Mouse (Mus musculus) erythroblast, embryonic 14.5 days (primary cell): ENCODE data around the gene Polr1a.

ENCODE experiments used
- GATA1 ChIP-seq: IDR thresholded peaks from 2 replicates; pipeline ENCODE4 v1.6.1; 2012; ENCODE audit warnings: low read length, inconsistent platforms, mixed read lengths
- TAL1 ChIP-seq: IDR thresholded peaks from 3 replicates; pipeline ENCODE4 v1.6.1; 2012; ENCODE audit warnings: low read length, inconsistent platforms, mixed read lengths

GRCm38 (mm10) chr6:71969459-71969858 is 60.6 kb downstream of the Polr1a start:
- TF ChIP-seq GATA1 (no peak), TAL1 (no peak)
